Mouse (Mus musculus) forebrain, embryonic 15.5 days (tissue): ENCODE data around the gene Atxn1l. TPM values are rescaled to one million over a fixed set of nuclear protein-coding genes. Genes with fewer than 3 reads are reported as not detected.

Source experiments
- ATAC-seq: fragments of 200-750 bp; cut with Nextera tagmentation; replicated peaks from 2 replicates; pipeline ENCODE4 v1.8.0; 2017; ENCODE audit warnings: mild to moderate bottlenecking, moderate TSS enrichment, moderate library complexity
- H3K27ac ChIP-seq: fragments of 300-500 bp; sonication (generic); replicated peaks from 2 replicates; pipeline ENCODE4 v1.5.1; 2015; ENCODE audit warnings: mild to moderate bottlenecking, inconsistent platforms
- H3K27me3 ChIP-seq: fragments of 300-500 bp; sonication (generic); 2 replicates; pipeline ENCODE4 v1.6.1; 2015; ENCODE audit warnings: inconsistent platforms
- H3K36me3 ChIP-seq: fragments of 300-500 bp; sonication (generic); 2 replicates; pipeline ENCODE4 v1.6.1; 2015; ENCODE audit warnings: mild to moderate bottlenecking, inconsistent platforms
- H3K4me1 ChIP-seq: fragments of 300-500 bp; sonication (generic); 2 replicates; pipeline ENCODE4 v1.6.1; 2015; ENCODE audit warnings: inconsistent platforms
- H3K4me2 ChIP-seq: fragments of 300-500 bp; sonication (generic); replicated peaks from 2 replicates; pipeline ENCODE4 v1.6.1; 2015; ENCODE audit warnings: mild to moderate bottlenecking, inconsistent platforms
- H3K4me3 ChIP-seq: fragments of 300-500 bp; sonication (generic); 2 replicates; pipeline ENCODE4 v1.5.1; 2015; ENCODE audit warnings: mild to moderate bottlenecking, inconsistent platforms
- H3K9ac ChIP-seq: fragments of 300-500 bp; sonication (generic); replicated peaks from 2 replicates; pipeline ENCODE4 v1.6.1; 2015; ENCODE audit warnings: mild to moderate bottlenecking, inconsistent platforms
- H3K9me3 ChIP-seq: fragments of 300-500 bp; sonication (generic); 2 replicates; pipeline ENCODE4 v1.6.1; 2016; ENCODE audit warnings: inconsistent platforms
- WGBS: fragments of 180-500 bp; shearing (Covaris S2); methylation state at CpG from one replicate; pipeline ENCODE4 v1.1.7; 2015; ENCODE audit warnings: mixed read lengths; 5-methylcytosine and 5-hydroxymethylcytosine counted together
- polyA plus RNA-seq: library from polyadenylated mRNA; unstranded; fragments of >200 nt; fragmentation: Nextera tagmentation; extraction: Ambion mirVana; gene quantifications from 2 replicates; pipeline ENCODE4 v1.2.1, GENCODE M21; 2015

Atxn1l gene
- polyA plus RNA-seq, 1 experiment from 2014 or later = 4.6 TPM

DNA sequence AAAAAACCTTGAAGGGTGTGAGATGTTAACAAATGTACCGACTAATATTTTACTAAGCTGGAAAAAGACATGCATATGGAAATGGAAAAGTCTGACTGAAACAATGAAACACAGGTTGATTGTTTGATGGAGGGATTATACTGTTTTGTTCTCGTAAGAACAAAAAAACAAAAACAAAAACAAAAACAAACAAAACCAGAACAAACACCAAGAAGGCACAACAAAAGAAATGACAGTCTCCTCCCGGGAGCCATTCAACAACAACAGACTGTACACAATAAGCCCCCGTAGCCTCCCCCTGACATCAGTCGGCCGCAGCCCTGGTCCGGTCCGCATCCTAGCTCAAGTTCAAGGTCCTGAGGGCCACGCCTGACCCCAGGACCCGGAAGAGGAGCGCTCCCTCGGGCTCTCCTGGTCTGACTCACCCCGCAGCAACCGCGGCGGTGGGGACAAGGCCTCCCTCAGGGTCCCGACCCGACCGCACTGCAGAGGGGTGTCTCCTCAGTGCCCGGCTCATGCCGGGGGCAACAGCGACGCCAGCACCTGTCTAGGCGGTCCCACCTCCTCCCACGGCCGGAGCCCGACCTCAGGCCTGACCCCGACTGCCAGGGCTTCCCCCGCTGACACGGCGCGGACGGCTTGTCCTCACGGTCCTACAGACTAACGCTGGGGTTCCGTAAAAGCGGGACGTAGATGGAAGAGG is 44.9 kb downstream of the Atxn1l start:
- Histone ChIP-seq H3K36me3 (no peaks in the 10 kb centered on the region), H3K4me3 (peak overlapping the region; percentile 86), H3K9me3 (no peaks in the 10 kb centered on the region), H3K4me2 (peak overlapping the region; percentile 59), H3K27me3 (no peaks in the 10 kb centered on the region), H3K27ac (peak overlapping the region; percentile 81), H3K4me1 (peaks cover 28% of the 10 kb centered on the region), H3K9ac (peak overlapping the region; percentile 97)
- ATAC-seq = peak; percentile 74
- WGBS = under 1% methylated on average over 38 of the region's 38 CpGs

DNA sequence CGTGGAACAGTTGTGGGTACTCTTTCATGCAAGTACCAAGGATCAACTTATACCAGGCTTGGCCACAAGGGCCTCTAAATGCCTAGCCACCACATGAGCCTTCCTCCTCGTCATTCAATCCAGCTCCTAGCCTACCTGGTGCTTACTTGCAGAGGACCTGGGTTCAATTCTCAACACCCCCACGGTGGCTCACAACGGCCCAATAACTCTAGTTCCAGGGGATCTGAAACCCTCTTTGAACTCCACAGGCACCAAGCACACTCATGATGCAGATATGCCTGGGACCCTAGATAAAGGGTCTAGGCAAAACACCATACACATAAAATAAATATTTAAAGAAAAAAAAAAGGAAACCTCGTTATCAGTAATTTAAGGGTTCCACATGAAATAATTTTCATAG is 45.8 kb downstream of the Atxn1l start:
- peaks cover 28% of the 10 kb centered on the region for H3K4me1 ChIP-seq
- no peaks in the 10 kb centered on the region for H3K9me3 ChIP-seq
- peak overlapping the region; percentile 97 for H3K9ac ChIP-seq
- H3K27me3 ChIP-seq = no peaks in the 10 kb centered on the region
- H3K4me2 ChIP-seq = peak overlapping the region; percentile 59
- H3K4me3 ChIP-seq = peak overlapping the region; percentile 86
- H3K27ac ChIP-seq = 0 out of 2 replicates have a peak overlapping the region, but pooled peaks have one; percentile 45
- WGBS = 47% methylated on average over 5 of the region's 5 CpGs
- ATAC-seq = no peak
- no peaks in the 10 kb centered on the region for H3K36me3 ChIP-seq

GRCm38 (mm10) chr8:109687248-109687647 is 50.3 kb downstream of the Atxn1l start:
- Histone ChIP-seq H3K4me3 (no peak overlapping the region), H3K9ac (no peak overlapping the region), H3K9me3 (no peaks in the 10 kb centered on the region), H3K27ac (no peak overlapping the region), H3K27me3 (no peaks in the 10 kb centered on the region), H3K36me3 (peaks cover 11% of the 10 kb centered on the region), H3K4me2 (no peak overlapping the region), H3K4me1 (peaks cover 20% of the 10 kb centered on the region)
- WGBS = 94% methylated on average over 5 of the region's 5 CpGs
- no peak for ATAC-seq

DNA sequence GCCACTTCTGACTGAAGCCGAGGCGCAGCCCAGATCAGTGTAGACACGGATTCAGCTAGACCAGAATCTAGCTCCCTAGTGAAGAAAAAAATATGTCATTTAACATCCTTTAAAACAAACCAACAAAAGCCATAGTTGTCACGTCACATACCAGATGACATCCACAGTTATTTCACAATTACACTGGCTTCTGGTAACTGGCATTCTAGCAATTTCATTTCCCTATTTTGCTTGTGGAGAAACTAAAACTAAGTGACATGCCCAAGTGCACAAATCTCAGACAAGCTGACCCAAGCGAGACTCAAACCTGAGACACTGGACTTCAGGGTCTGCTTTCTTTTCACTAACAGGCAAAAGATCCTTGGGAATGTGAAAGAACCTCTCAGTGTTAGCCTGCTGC is 55.4 kb downstream of the Atxn1l start:
- no peak for ATAC-seq
- H3K27ac ChIP-seq = no peak overlapping the region
- H3K9ac ChIP-seq = no peak overlapping the region
- H3K4me2 ChIP-seq = no peak overlapping the region
- H3K4me1 ChIP-seq = no peaks in the 10 kb centered on the region
- no peak overlapping the region for H3K4me3 ChIP-seq
- H3K27me3 ChIP-seq = no peaks in the 10 kb centered on the region
- H3K36me3 ChIP-seq = peaks cover 56% of the 10 kb centered on the region
- H3K9me3 ChIP-seq = no peaks in the 10 kb centered on the region
- WGBS = 95% methylated on average over 5 of the region's 5 CpGs

DNA sequence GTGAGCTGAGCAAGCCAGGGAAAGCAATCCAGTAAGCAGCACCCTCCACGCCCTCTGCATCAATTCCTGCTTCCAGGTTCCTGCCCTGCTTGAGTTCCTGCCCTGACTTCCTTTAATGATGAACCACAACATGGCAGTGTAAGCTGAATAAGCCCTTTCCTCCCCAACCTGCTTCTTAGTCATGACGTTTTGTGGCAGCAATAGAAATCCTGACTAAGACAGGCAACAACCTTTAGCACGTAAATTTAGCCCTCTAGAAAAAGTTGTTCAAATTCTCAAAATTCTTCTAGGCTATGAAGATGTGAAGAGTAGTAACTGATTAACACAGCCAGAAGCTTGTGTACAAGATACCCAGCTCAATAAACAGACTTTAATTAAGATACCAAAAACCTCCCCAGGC is 56.0 kb downstream of the Atxn1l start:
- Histone ChIP-seq H3K27ac (no peak overlapping the region), H3K9ac (no peak overlapping the region), H3K27me3 (no peaks in the 10 kb centered on the region), H3K9me3 (no peaks in the 10 kb centered on the region), H3K4me2 (no peak overlapping the region), H3K36me3 (peaks cover 62% of the 10 kb centered on the region), H3K4me1 (no peaks in the 10 kb centered on the region), H3K4me3 (no peak overlapping the region)
- 84% methylated on average over 3 of the region's 3 CpGs for whole genome bisulfite sequencing
- no peak for ATAC-seq

Other genes with a start within 250 kb of the Atxn1l start
- gene Pmfbp1, start 243.7 kb downstream of the Atxn1l start, polyA plus RNA-seq = 0.11 and 0.29 TPM in 2 replicates
- 23.9 and 24.0 TPM in 2 replicates for gene Dhx38, start 171.9 kb downstream of the Atxn1l start, polyA plus RNA-seq
- 27.3 and 29.2 TPM in 2 replicates for gene Txnl4b, start 171.8 kb downstream of the Atxn1l start, polyA plus RNA-seq
- gene Hp, start 158.6 kb downstream of the Atxn1l start, polyA plus RNA-seq = 0.14 and 0.23 TPM in 2 replicates
- gene Dhodh, start 129.1 kb downstream of the Atxn1l start, polyA plus RNA-seq = 35.3 and 41.4 TPM in 2 replicates
- 0.08 TPM in 1 of 2 replicates, not detected in the other for gene Pkd1l3, start 123.2 kb downstream of the Atxn1l start, polyA plus RNA-seq
- gene Ist1, start 44.5 kb downstream of the Atxn1l start, polyA plus RNA-seq = 177 and 181 TPM in 2 replicates
- 85.6 and 94.3 TPM in 2 replicates for gene Zfp821, start 32.2 kb downstream of the Atxn1l start, polyA plus RNA-seq
- 50.4 and 51.8 TPM in 2 replicates for gene Ap1g1, start 40.8 kb upstream of the Atxn1l start, polyA plus RNA-seq
- gene Phlpp2, start 130.8 kb upstream of the Atxn1l start, polyA plus RNA-seq = 4.0 and 4.9 TPM in 2 replicates
- 2.0 and 2.2 TPM in 2 replicates for gene Marveld3, start 224.5 kb upstream of the Atxn1l start, polyA plus RNA-seq